Comparison of ENCODE assay signal across 8 mouse cellular contexts in genomic region chr1:191964773-191965481, GRCm38 (mm10). TPM values are rescaled to one million over a fixed set of nuclear protein-coding genes. Genes with fewer than 3 reads are reported as not detected.
DNase-seq lines count a peak whose midpoint lies in the region; ATAC-seq lines count a peak whose summit lies in the region.

No protein-coding gene starts in this region.

- H3K4me2 ChIP-seq in hindbrain, embryonic 14.5 days (replicated peaks): no peak overlapping the region

- no peaks in the 10 kb centered on the region for H3K36me3 ChIP-seq in hindbrain, embryonic 14.5 days (replicated peaks; ENCODE audit: control insufficient read depth, insufficient read depth)

- H3K9me3 ChIP-seq in hindbrain, embryonic 14.5 days (ENCODE audit: control insufficient read depth, low read length): no peaks in the 10 kb centered on the region

- no peak for ATAC-seq in hindbrain, embryonic 14.5 days (ENCODE audit: low FRiP score)

- DNase-seq in MEL-GATA-1-ER (ENCODE audit: extremely low read depth, low read depth): peak; percentile 86
- peak; percentile 72 to 78 for DNase-seq in cerebellum, adult 18-20 months
- DNase-seq in forelimb bud, embryonic 11.5 days (ENCODE audit: low read depth, low spot score): peak; percentile 88
- DNase-seq in hindbrain, embryonic 14.5 days (ENCODE audit: low spot score): peak; percentile 92
- DNase-seq in layer of hippocampus, postnatal 25 days (ENCODE audit: extremely low spot score in 1 of 2, low spot score in 1 of 2): peak; percentile 51 to 82
- peak; percentile 85 for DNase-seq in lung, postnatal 25 days (ENCODE audit: low spot score)
- DNase-seq in retina, adult 2 months (ENCODE audit: low read depth, low spot score): peak; percentile 77
- peak; percentile 56 to 60 for DNase-seq in thymus, postnatal 36 days

- no peak overlapping the region for H3K27ac ChIP-seq in hindbrain, embryonic 14.5 days

- H3K4me1 ChIP-seq in hindbrain, embryonic 14.5 days (replicated peaks; ENCODE audit: control insufficient read depth, insufficient read depth, low read length): no peaks in the 10 kb centered on the region

- 17% methylated on average over 13 of the region's 13 CpGs for WGBS in hindbrain, embryonic 14.5 days

- H3K9ac ChIP-seq in hindbrain, embryonic 14.5 days: no peak overlapping the region

- no peaks in the 10 kb centered on the region for H3K27me3 ChIP-seq in hindbrain, embryonic 14.5 days (ENCODE audit: control insufficient read depth, insufficient read depth, low read length)

- H3K4me3 ChIP-seq in hindbrain, embryonic 14.5 days (replicated peaks; ENCODE audit: low read length): no peak overlapping the region

RNA-seq across cellular contexts. Expression of gene Rd3, which starts 12.2 kb away (rescaled TPM):
- polyA plus RNA-seq in hindbrain, embryonic 14.5 days (2014; fragmentation: Nextera tagmentation; extraction: Ambion mirVana): 2.6 and 5.3 TPM in 2 replicates
- total RNA-seq in layer of hippocampus, postnatal 25 days (2021): under 1 TPM; 0.28 to 0.34 TPM

RNA-seq across cellular contexts. Expression of gene Slc30a1, which starts 58.4 kb away (rescaled TPM):
- 3.5 and 3.7 TPM in 2 replicates for polyA plus RNA-seq in hindbrain, embryonic 14.5 days (2014; fragmentation: Nextera tagmentation; extraction: Ambion mirVana)
- total RNA-seq in layer of hippocampus, postnatal 25 days (2021): 10 to 100 TPM; 34.5 to 35.5 TPM
